Mouse (Mus musculus): ENCODE measurements around the gene Utp11. TPM values are rescaled to one million over a fixed set of nuclear protein-coding genes. Genes with fewer than 3 reads are reported as not detected.
"Not testable (repeated sequence)": the region's sequence is repeated elsewhere in the genome, so short reads cannot be mapped to it uniquely, and the experiment has no call there.

Utp11 gene
- polyA plus RNA-seq, 1 experiment from 2014 or later: 33.9 TPM

- not testable (repeated sequence) for H3K4me3 ChIP-seq (ENCODE audit: low read depth, low read length); H3K36me3 ChIP-seq (ENCODE audit: control insufficient read depth, insufficient read depth, low read length); H3K9ac ChIP-seq (replicated peaks; ENCODE audit: low read depth, low read length); H3K27me3 ChIP-seq (ENCODE audit: control insufficient read depth, insufficient read depth, low read length); ATAC-seq (ENCODE audit: low read depth); H3K27ac ChIP-seq (ENCODE audit: low read depth, low read length); H3K4me2 ChIP-seq (ENCODE audit: low read depth, low read length); H3K9me3 ChIP-seq (ENCODE audit: control insufficient read depth, low read length)
- 89% methylated on average over 25 of the region's 25 CpGs for WGBS
- H3K4me1 ChIP-seq (ENCODE audit: control insufficient read depth, insufficient read depth, low read length): peaks cover 14% of the 10 kb centered on the region
These were observed 14.2 kb upstream of the Utp11 start for GRCm38 (mm10) chr4:124707381-124708199.

- Histone ChIP-seq H3K4me1 (ENCODE audit: control insufficient read depth, insufficient read depth, low read length) (peaks cover 18% of the 10 kb centered on the region), H3K36me3 (ENCODE audit: control insufficient read depth, insufficient read depth, low read length) (no peaks in the 10 kb centered on the region), H3K27me3 (ENCODE audit: control insufficient read depth, insufficient read depth, low read length) (peaks cover 11% of the 10 kb centered on the region), H3K9ac (replicated peaks; ENCODE audit: low read depth, low read length) (no peak overlapping the region), H3K4me3 (ENCODE audit: low read depth, low read length) (no peak overlapping the region), H3K4me2 (ENCODE audit: low read depth, low read length) (no peak overlapping the region), H3K9me3 (ENCODE audit: control insufficient read depth, low read length) (no peaks in the 10 kb centered on the region), H3K27ac (ENCODE audit: low read depth, low read length) (no peak overlapping the region)
- ATAC-seq (ENCODE audit: low read depth): no peak
- WGBS: 83% methylated on average over 23 of the region's 23 CpGs
These were observed 12.4 kb upstream of the Utp11 start for GRCm38 (mm10) chr4:124705661-124706269.

GRCm38 (mm10) chr4:124704797-124705474 is 11.5 kb upstream of the Utp11 start:
- peak overlapping the region; percentile 44; the same call in 1 of the 2 replicates for H3K27ac ChIP-seq (ENCODE audit: low read depth, low read length)
- no peak overlapping the region for H3K4me3 ChIP-seq (ENCODE audit: low read depth, low read length)
- H3K4me2 ChIP-seq (ENCODE audit: low read depth, low read length): no peak overlapping the region
- peaks cover 11% of the 10 kb centered on the region for H3K27me3 ChIP-seq (ENCODE audit: control insufficient read depth, insufficient read depth, low read length)
- no peaks in the 10 kb centered on the region for H3K36me3 ChIP-seq (ENCODE audit: control insufficient read depth, insufficient read depth, low read length)
- H3K4me1 ChIP-seq (ENCODE audit: control insufficient read depth, insufficient read depth, low read length): peaks cover 18% of the 10 kb centered on the region
- H3K9ac ChIP-seq (replicated peaks; ENCODE audit: low read depth, low read length): peak overlapping the region; percentile 28; the same call in 1 of the 2 replicates
- no peaks in the 10 kb centered on the region for H3K9me3 ChIP-seq (ENCODE audit: control insufficient read depth, low read length)
- 30% methylated on average over 11 of the region's 11 CpGs for WGBS
- ATAC-seq (ENCODE audit: low read depth): no peak

- Histone ChIP-seq H3K27ac (ENCODE audit: low read depth, low read length) (peak overlapping the region; percentile 44; the same call in 1 of the 2 replicates), H3K27me3 (ENCODE audit: control insufficient read depth, insufficient read depth, low read length) (peaks cover 7% of the 10 kb centered on the region; the same call in 1 of the 2 replicates), H3K9ac (replicated peaks; ENCODE audit: low read depth, low read length) (peak overlapping the region; percentile 28; the same call in 1 of the 2 replicates), H3K4me3 (ENCODE audit: low read depth, low read length) (no peak overlapping the region), H3K4me1 (ENCODE audit: control insufficient read depth, insufficient read depth, low read length) (peaks cover 17% of the 10 kb centered on the region), H3K9me3 (ENCODE audit: control insufficient read depth, low read length) (no peaks in the 10 kb centered on the region), H3K4me2 (ENCODE audit: low read depth, low read length) (no peak overlapping the region), H3K36me3 (ENCODE audit: control insufficient read depth, insufficient read depth, low read length) (no peaks in the 10 kb centered on the region)
- no peak for ATAC-seq (ENCODE audit: low read depth)
- 7% methylated on average over 6 of the region's 6 CpGs for WGBS
These were observed 10.7 kb upstream of the Utp11 start for GRCm38 (mm10) chr4:124703881-124704796.

- no peaks in the 10 kb centered on the region for H3K9me3 ChIP-seq (ENCODE audit: control insufficient read depth, low read length)
- H3K27ac ChIP-seq (ENCODE audit: low read depth, low read length): no peak overlapping the region
- no peak overlapping the region for H3K9ac ChIP-seq (replicated peaks; ENCODE audit: low read depth, low read length)
- no peaks in the 10 kb centered on the region for H3K36me3 ChIP-seq (ENCODE audit: control insufficient read depth, insufficient read depth, low read length)
- no peak for ATAC-seq (ENCODE audit: low read depth)
- H3K4me1 ChIP-seq (ENCODE audit: control insufficient read depth, insufficient read depth, low read length): peaks cover 14% of the 10 kb centered on the region
- H3K27me3 ChIP-seq (ENCODE audit: control insufficient read depth, insufficient read depth, low read length): peaks cover 4% of the 10 kb centered on the region; the same call in 1 of the 2 replicates
- no peak overlapping the region for H3K4me3 ChIP-seq (ENCODE audit: low read depth, low read length)
- WGBS: 30% methylated on average over 2 of the region's 2 CpGs
- H3K4me2 ChIP-seq (ENCODE audit: low read depth, low read length): no peak overlapping the region
These were observed 10.0 kb upstream of the Utp11 start for GRCm38 (mm10) chr4:124703406-124703805.

GRCm38 (mm10) chr4:124701916-124702315 is 8.5 kb upstream of the Utp11 start:
- Histone ChIP-seq H3K27ac (ENCODE audit: low read depth, low read length) (no peak overlapping the region), H3K27me3 (ENCODE audit: control insufficient read depth, insufficient read depth, low read length) (peaks cover 4% of the 10 kb centered on the region; the same call in 1 of the 2 replicates), H3K9ac (replicated peaks; ENCODE audit: low read depth, low read length) (no peak overlapping the region), H3K36me3 (ENCODE audit: control insufficient read depth, insufficient read depth, low read length) (no peaks in the 10 kb centered on the region), H3K4me2 (ENCODE audit: low read depth, low read length) (peak overlapping the region; percentile 89; the same call in 1 of the 2 replicates), H3K4me1 (ENCODE audit: control insufficient read depth, insufficient read depth, low read length) (peaks cover 14% of the 10 kb centered on the region), H3K4me3 (ENCODE audit: low read depth, low read length) (peak overlapping the region; percentile 47; the same call in 1 of the 2 replicates), H3K9me3 (ENCODE audit: control insufficient read depth, low read length) (no peaks in the 10 kb centered on the region)
- no peak for ATAC-seq (ENCODE audit: low read depth)
- WGBS: 61% methylated on average over 2 of the region's 5 CpGs

- Histone ChIP-seq H3K9ac (replicated peaks; ENCODE audit: low read depth, low read length) (peak overlapping the region; percentile 47; the same call in 1 of the 2 replicates), H3K4me1 (ENCODE audit: control insufficient read depth, insufficient read depth, low read length) (peaks cover 14% of the 10 kb centered on the region), H3K27me3 (ENCODE audit: control insufficient read depth, insufficient read depth, low read length) (peaks cover 4% of the 10 kb centered on the region; the same call in 1 of the 2 replicates), H3K9me3 (ENCODE audit: control insufficient read depth, low read length) (no peaks in the 10 kb centered on the region), H3K4me3 (ENCODE audit: low read depth, low read length) (peak overlapping the region; percentile 47), H3K36me3 (ENCODE audit: control insufficient read depth, insufficient read depth, low read length) (no peaks in the 10 kb centered on the region), H3K27ac (ENCODE audit: low read depth, low read length) (0 out of 2 replicates have a peak overlapping the region, but pooled peaks have one; percentile 22), H3K4me2 (ENCODE audit: low read depth, low read length) (peak overlapping the region; percentile 89)
- no peak for ATAC-seq (ENCODE audit: low read depth)
- WGBS: 4% methylated on average over 22 of the region's 22 CpGs
These were observed 7.8 kb upstream of the Utp11 start for GRCm38 (mm10) chr4:124701052-124701845.
